Mouse (Mus musculus): ENCODE results near the gene Psmb8. TPM values are rescaled to one million over a fixed set of nuclear protein-coding genes. Genes with fewer than 3 reads are reported as not detected.

The Psmb8 gene
- polyA plus RNA-seq, 1 experiment = 130 TPM

GRCm38 (mm10) chr17:34172528-34172927 is 25.0 kb upstream of the Psmb8 start:
- DNase-seq = no peak
- Histone ChIP-seq H3K4me1 (ENCODE audit: control insufficient read depth, insufficient read depth, low read length) (no peaks in the 10 kb centered on the region), H3K4me3 (replicated peaks; ENCODE audit: extremely low read depth, low read depth, low read length) (no peak overlapping the region)
- WGBS = 97% methylated on average over 5 of the region's 5 CpGs
- TF ChIP-seq CTCF (IDR thresholded peaks at IDR 0.05; ENCODE audit: insufficient read depth, low read length) (no peak), POLR2A (IDR thresholded peaks at IDR 0.05; ENCODE audit: borderline replicate concordance, extremely low read depth, low read depth, low read length) (no peak)

GRCm38 (mm10) chr17:34174075-34174474 is 23.4 kb upstream of the Psmb8 start:
- H3K4me1 ChIP-seq (ENCODE audit: control insufficient read depth, insufficient read depth, low read length) = no peaks in the 10 kb centered on the region
- DNase-seq = no peak
- no peak overlapping the region for H3K4me3 ChIP-seq (replicated peaks; ENCODE audit: extremely low read depth, low read depth, low read length)
- TF ChIP-seq CTCF (IDR thresholded peaks at IDR 0.05; ENCODE audit: insufficient read depth, low read length) (no peak), POLR2A (IDR thresholded peaks at IDR 0.05; ENCODE audit: borderline replicate concordance, extremely low read depth, low read depth, low read length) (no peak)
- WGBS = 44% methylated on average over 1 of the region's 1 CpGs

- no peak for DNase-seq
- no peak for TF ChIP-seq CTCF (IDR thresholded peaks at IDR 0.05; ENCODE audit: insufficient read depth, low read length)
- TF ChIP-seq POLR2A (IDR thresholded peaks at IDR 0.05; ENCODE audit: borderline replicate concordance, extremely low read depth, low read depth, low read length) = no peak
- H3K4me1 ChIP-seq (ENCODE audit: control insufficient read depth, insufficient read depth, low read length) = no peaks in the 10 kb centered on the region
- WGBS = 73% methylated on average over 4 of the region's 4 CpGs
- no peak overlapping the region for H3K4me3 ChIP-seq (replicated peaks; ENCODE audit: extremely low read depth, low read depth, low read length)
These were observed 20.3 kb upstream of the Psmb8 start for GRCm38 (mm10) chr17:34177179-34177578.

GRCm38 (mm10) chr17:34179019-34179418 is 18.5 kb upstream of the Psmb8 start:
- Histone ChIP-seq H3K4me1 (ENCODE audit: control insufficient read depth, insufficient read depth, low read length) (no peaks in the 10 kb centered on the region), H3K4me3 (replicated peaks; ENCODE audit: extremely low read depth, low read depth, low read length) (no peak overlapping the region)
- DNase-seq = no peak
- no peak for TF ChIP-seq POLR2A (IDR thresholded peaks at IDR 0.05; ENCODE audit: borderline replicate concordance, extremely low read depth, low read depth, low read length)
- no peak for TF ChIP-seq CTCF (IDR thresholded peaks at IDR 0.05; ENCODE audit: insufficient read depth, low read length)
- WGBS = 38% methylated on average over 6 of the region's 6 CpGs

- Histone ChIP-seq H3K4me1 (ENCODE audit: control insufficient read depth, insufficient read depth, low read length) (no peaks in the 10 kb centered on the region), H3K4me3 (replicated peaks; ENCODE audit: extremely low read depth, low read depth, low read length) (no peak overlapping the region)
- no peak for TF ChIP-seq CTCF (IDR thresholded peaks at IDR 0.05; ENCODE audit: insufficient read depth, low read length)
- no peak for TF ChIP-seq POLR2A (IDR thresholded peaks at IDR 0.05; ENCODE audit: borderline replicate concordance, extremely low read depth, low read depth, low read length)
- no peak for DNase-seq
- 58% methylated on average over 13 of the region's 13 CpGs for WGBS
These were observed 17.3 kb upstream of the Psmb8 start for GRCm38 (mm10) chr17:34179913-34180859.

GRCm38 (mm10) chr17:34183564-34184219 is 13.8 kb upstream of the Psmb8 start:
- no peak overlapping the region for H3K4me3 ChIP-seq (replicated peaks; ENCODE audit: extremely low read depth, low read depth, low read length)
- H3K4me1 ChIP-seq (ENCODE audit: control insufficient read depth, insufficient read depth, low read length) = peaks cover 6% of the 10 kb centered on the region; the same call in 1 of the 2 replicates
- 71% methylated on average over 15 of the region's 15 CpGs for WGBS
- DNase-seq = no peak
- TF ChIP-seq CTCF (IDR thresholded peaks at IDR 0.05; ENCODE audit: insufficient read depth, low read length) = no peak

- Histone ChIP-seq H3K4me1 (ENCODE audit: control insufficient read depth, insufficient read depth, low read length) (peaks cover 11% of the 10 kb centered on the region), H3K4me3 (replicated peaks; ENCODE audit: extremely low read depth, low read depth, low read length) (no peak overlapping the region)
- TF ChIP-seq CTCF (IDR thresholded peaks at IDR 0.05; ENCODE audit: insufficient read depth, low read length) (no peak), POLR2A (IDR thresholded peaks at IDR 0.05; ENCODE audit: borderline replicate concordance, extremely low read depth, low read depth, low read length) (no peak)
- no peak for DNase-seq
- WGBS = 91% methylated on average over 9 of the region's 9 CpGs
These were observed 12.0 kb upstream of the Psmb8 start for GRCm38 (mm10) chr17:34185526-34185925.

GRCm38 (mm10) chr17:34186885-34187260 is 10.6 kb upstream of the Psmb8 start:
- WGBS = 1% methylated on average over 14 of the region's 14 CpGs
- DNase-seq = no peak
- Histone ChIP-seq H3K4me1 (ENCODE audit: control insufficient read depth, insufficient read depth, low read length) (peaks cover 11% of the 10 kb centered on the region), H3K4me3 (replicated peaks; ENCODE audit: extremely low read depth, low read depth, low read length) (peak overlapping the region; percentile 85)
- TF ChIP-seq CTCF (IDR thresholded peaks at IDR 0.05; ENCODE audit: insufficient read depth, low read length) (no peak), POLR2A (IDR thresholded peaks at IDR 0.05; ENCODE audit: borderline replicate concordance, extremely low read depth, low read depth, low read length) (no peak; the same call in 1 of the 2 replicates)

- DNase-seq = peak; percentile 99
- Histone ChIP-seq H3K4me3 (replicated peaks; ENCODE audit: extremely low read depth, low read depth, low read length) (peak within 1 kb of the TSS; percentile 85), H3K4me1 (ENCODE audit: control insufficient read depth, insufficient read depth, low read length) (peaks cover 11% of the 10 kb centered on the region)
- under 1% methylated on average over 46 of the region's 46 CpGs for WGBS
- TF ChIP-seq CTCF (IDR thresholded peaks at IDR 0.05; ENCODE audit: insufficient read depth, low read length) = no peak
- TF ChIP-seq POLR2A (IDR thresholded peaks at IDR 0.05; ENCODE audit: borderline replicate concordance, extremely low read depth, low read depth, low read length) = peak; percentile 73; the same call in 1 of the 2 replicates
These were observed 10.1 kb upstream of the Psmb8 start, which contains the start of the genes Tap1 and Psmb9 for GRCm38 (mm10) chr17:34187261-34187916. TSS of gene Tap1 (plus strand) at chr17:34187553. TSS of gene Psmb9 (minus strand) at chr17:34187764.

Data from lung, adult 2 months (tissue).